Mouse (Mus musculus) gastrocnemius, postnatal 4 days (tissue): ENCODE measurements at regions not wholly inside any gene's neighbourhood (a gene's known extent, or its start where the extent isn't known, plus 50 kb on each side); places are given as distances from the start of the nearest gene placed in this dataset.
A peak's percentile ranks its signal among the peaks of the same experiment; 100 is the strongest.

Experiments used
- DNase-seq, 2 experiments: peaks; one replicate each; pipeline ENCODE4 v3.0.0; 2021 to 2022; ENCODE audit warnings: low spot score in 2 of 2, mixed read lengths in 2 of 2

- no peak for DNase-seq
These were observed 144.5 kb downstream of the Ttc32 start for GRCm38 (mm10) chr12:9174327-9174726.

- DNase-seq, result no peak
These were observed 146.4 kb downstream of the Ttc32 start for GRCm38 (mm10) chr12:9176198-9176597.

- no peak for DNase-seq
These were observed 148.8 kb downstream of the Ttc32 start for GRCm38 (mm10) chr12:9178626-9179025.

- DNase-seq, result no peak
These were observed 150.9 kb downstream of the Ttc32 start for GRCm38 (mm10) chr12:9180677-9181076.

GRCm38 (mm10) chr12:9191721-9192120, 161.9 kb downstream of the Ttc32 start:
- DNase-seq, result no peak

GRCm38 (mm10) chr12:9199321-9199720, 169.5 kb downstream of the Ttc32 start:
- DNase-seq, result no peak

GRCm38 (mm10) chr12:9212211-9212610, 182.4 kb downstream of the Ttc32 start:
- no peak for DNase-seq

- no peak for DNase-seq
These were observed 195.2 kb downstream of the Ttc32 start for GRCm38 (mm10) chr12:9224971-9225370.

GRCm38 (mm10) chr12:9227901-9228300, 198.1 kb downstream of the Ttc32 start:
- peak in 1 of 2 experiments; percentile 20 for DNase-seq

GRCm38 (mm10) chr12:9228486-9228885, 198.7 kb downstream of the Ttc32 start:
- peak in 1 of 2 experiments; percentile 9 for DNase-seq

- DNase-seq, result no peak
These were observed 200.2 kb downstream of the Ttc32 start for GRCm38 (mm10) chr12:9229981-9230380.

- DNase-seq, result no peak
These were observed 200.8 kb downstream of the Ttc32 start for GRCm38 (mm10) chr12:9230576-9230975.

- DNase-seq, result no peak
These were observed 202.6 kb downstream of the Ttc32 start for GRCm38 (mm10) chr12:9232431-9232830.

GRCm38 (mm10) chr12:9235866-9236265, 206.1 kb downstream of the Ttc32 start:
- DNase-seq, result no peak

- DNase-seq, result no peak
These were observed 207.7 kb downstream of the Ttc32 start for GRCm38 (mm10) chr12:9237538-9237937.

GRCm38 (mm10) chr12:9237955-9238354, 208.2 kb downstream of the Ttc32 start:
- DNase-seq, result no peak

- DNase-seq, result no peak
These were observed 217.7 kb downstream of the Ttc32 start for GRCm38 (mm10) chr12:9247506-9247905.

- peak in 1 of 2 experiments; percentile 37 for DNase-seq
These were observed 222.0 kb downstream of the Ttc32 start for GRCm38 (mm10) chr12:9251772-9252171.

- no peak for DNase-seq
These were observed 223.7 kb downstream of the Ttc32 start for GRCm38 (mm10) chr12:9253306-9254074.

- DNase-seq, result no peak
These were observed 224.6 kb downstream of the Ttc32 start for GRCm38 (mm10) chr12:9254301-9254860.

GRCm38 (mm10) chr12:9255661-9256486, 226.1 kb downstream of the Ttc32 start:
- no peak for DNase-seq

GRCm38 (mm10) chr12:9256487-9256820, 226.7 kb downstream of the Ttc32 start:
- DNase-seq, result no peak
